Mouse (Mus musculus): ENCODE data around the gene Msh2. TPM values are rescaled to one million over a fixed set of nuclear protein-coding genes. Genes with fewer than 3 reads are reported as not detected.

The Msh2 gene
- polyA plus RNA-seq, 1 experiment from 2014 or later: 49.0 TPM

DNA sequence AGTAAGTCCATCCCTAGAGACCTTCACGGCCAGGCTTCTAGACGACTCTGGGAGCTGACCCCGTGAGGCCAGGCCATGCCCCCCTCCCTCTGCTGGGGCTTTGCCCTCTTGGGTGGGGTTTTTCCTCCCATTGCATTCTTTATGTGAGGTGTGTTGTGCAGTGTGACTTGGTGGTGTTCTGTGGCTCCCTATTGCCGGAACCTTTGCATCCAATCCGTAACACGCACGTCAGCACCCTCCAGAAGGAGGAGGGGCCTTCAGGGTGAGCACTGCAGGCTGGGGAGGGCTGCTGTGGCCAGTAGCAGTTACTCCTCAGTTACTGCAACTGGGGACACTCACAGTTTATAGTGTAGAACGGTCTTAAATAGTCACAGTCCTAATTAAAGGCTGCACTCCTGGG, 28.0 kb downstream of the Msh2 start:
- H3K4me1 ChIP-seq (replicated peaks): peaks cover 4% of the 10 kb centered on the region; the same call in 1 of the 2 replicates
- no peak overlapping the region for H3K4me3 ChIP-seq
- H3K4me2 ChIP-seq: no peak overlapping the region
- no peak for ATAC-seq (ENCODE audit: insufficient number of reproducible peaks, low FRiP score)
- no peaks in the 10 kb centered on the region for H3K9me3 ChIP-seq (replicated peaks)
- H3K36me3 ChIP-seq: peaks cover 66% of the 10 kb centered on the region
- WGBS: 77% methylated on average over 8 of the region's 8 CpGs
- H3K9ac ChIP-seq: no peak overlapping the region
- no peak overlapping the region for H3K27ac ChIP-seq (ENCODE audit: poor library complexity, severe bottlenecking)
- no peaks in the 10 kb centered on the region for H3K27me3 ChIP-seq (replicated peaks)

DNA sequence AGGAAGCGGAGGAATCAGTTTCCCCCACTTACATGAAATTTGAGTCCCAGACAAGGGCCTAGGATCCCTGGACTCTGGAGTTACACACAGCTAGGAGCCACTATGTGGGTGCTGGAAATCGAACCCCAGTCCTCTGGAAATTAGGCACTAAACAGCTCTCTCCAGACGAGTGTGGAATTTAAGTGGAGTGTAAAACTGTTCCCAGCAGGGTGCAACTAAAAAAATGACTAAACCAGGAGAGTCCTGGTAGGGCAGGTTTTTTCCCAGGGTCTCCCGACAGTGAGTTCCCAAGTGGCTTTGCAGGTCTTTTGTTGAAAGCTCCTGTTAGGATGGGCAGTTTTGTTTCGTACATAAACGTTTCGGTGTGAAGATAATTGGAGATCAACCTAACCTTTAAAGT, 52.6 kb downstream of the Msh2 start:
- Histone ChIP-seq H3K27me3 (replicated peaks) (no peaks in the 10 kb centered on the region), H3K27ac (ENCODE audit: poor library complexity, severe bottlenecking) (no peak overlapping the region), H3K9me3 (replicated peaks) (peaks cover 4% of the 10 kb centered on the region; the same call in 1 of the 2 replicates), H3K36me3 (peaks cover 59% of the 10 kb centered on the region), H3K4me1 (replicated peaks) (no peaks in the 10 kb centered on the region), H3K4me2 (no peak overlapping the region), H3K9ac (no peak overlapping the region), H3K4me3 (no peak overlapping the region)
- WGBS: 88% methylated on average over 7 of the region's 7 CpGs
- no peak for ATAC-seq (ENCODE audit: insufficient number of reproducible peaks, low FRiP score)

DNA sequence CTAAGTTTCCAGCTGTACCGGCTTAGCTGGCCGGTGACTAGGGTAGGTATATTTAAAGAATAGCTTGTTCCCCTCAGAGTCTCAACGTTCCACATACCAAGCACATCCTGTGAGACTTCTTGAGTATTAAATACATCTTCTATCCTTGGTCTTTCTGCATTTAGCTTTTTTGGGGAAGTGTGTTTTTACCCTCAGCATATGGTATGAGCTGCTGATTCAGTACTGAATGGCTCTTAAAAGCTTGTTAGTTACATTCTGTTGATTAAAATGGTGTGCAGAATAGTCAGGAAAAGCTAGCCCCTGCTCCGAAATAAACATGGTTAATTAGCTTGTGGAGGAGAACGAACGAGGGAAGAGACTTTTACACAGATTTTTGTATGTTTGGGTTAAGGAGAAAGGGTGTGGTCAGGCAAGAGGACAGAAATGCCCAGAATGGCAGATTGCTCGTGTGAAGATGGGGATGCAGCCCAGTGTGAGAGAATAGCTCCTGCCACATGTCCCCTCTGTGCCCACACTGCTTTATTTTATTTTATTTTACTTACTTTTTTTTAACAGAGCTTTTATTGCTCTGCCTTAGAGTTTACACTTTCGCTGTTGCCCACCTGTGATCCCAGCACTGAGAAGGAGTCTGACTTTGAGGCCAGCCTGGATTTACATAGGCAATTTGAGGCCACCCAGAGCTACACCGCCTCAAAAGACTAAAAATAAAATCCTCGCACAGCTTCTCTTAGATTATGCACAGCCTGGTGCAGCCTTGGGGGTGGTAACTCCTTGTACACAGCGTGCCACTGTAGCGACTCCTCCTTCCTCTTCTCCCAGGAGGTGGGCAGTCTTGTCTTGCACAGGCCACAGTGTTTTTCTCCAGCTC, 54.6 kb downstream of the Msh2 start:
- Histone ChIP-seq H3K4me3 (no peak overlapping the region), H3K9ac (no peak overlapping the region), H3K27ac (ENCODE audit: poor library complexity, severe bottlenecking) (no peak overlapping the region), H3K4me2 (no peak overlapping the region), H3K36me3 (peaks cover 41% of the 10 kb centered on the region), H3K4me1 (replicated peaks) (no peaks in the 10 kb centered on the region), H3K9me3 (replicated peaks) (peaks cover 4% of the 10 kb centered on the region; the same call in 1 of the 2 replicates), H3K27me3 (replicated peaks) (no peaks in the 10 kb centered on the region)
- 91% methylated on average over 12 of the region's 12 CpGs for WGBS
- ATAC-seq (ENCODE audit: insufficient number of reproducible peaks, low FRiP score): no peak

DNA sequence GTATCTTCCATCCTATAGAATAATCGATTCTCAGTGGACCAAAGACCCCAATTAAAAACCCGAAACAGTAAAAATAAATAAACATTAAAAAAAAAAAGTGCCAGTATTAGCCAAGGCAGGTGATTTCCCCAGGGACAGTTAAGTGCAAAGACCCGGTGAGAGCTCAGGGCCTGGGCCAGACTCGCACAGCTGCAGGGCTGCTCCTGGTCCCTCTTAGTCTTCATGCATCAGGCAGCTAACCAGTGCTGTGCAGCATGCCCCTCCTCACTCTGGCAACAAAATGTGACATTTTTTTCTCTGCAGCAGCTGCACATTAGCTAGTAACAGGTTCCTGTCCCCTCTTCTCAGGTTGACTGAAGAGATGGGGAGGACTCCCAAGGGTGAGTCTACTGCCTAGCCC, 59.8 kb downstream of the Msh2 start:
- no peak for ATAC-seq (ENCODE audit: insufficient number of reproducible peaks, low FRiP score)
- H3K27ac ChIP-seq (ENCODE audit: poor library complexity, severe bottlenecking): no peak overlapping the region
- WGBS: 84% methylated on average over 4 of the region's 4 CpGs

DNA sequence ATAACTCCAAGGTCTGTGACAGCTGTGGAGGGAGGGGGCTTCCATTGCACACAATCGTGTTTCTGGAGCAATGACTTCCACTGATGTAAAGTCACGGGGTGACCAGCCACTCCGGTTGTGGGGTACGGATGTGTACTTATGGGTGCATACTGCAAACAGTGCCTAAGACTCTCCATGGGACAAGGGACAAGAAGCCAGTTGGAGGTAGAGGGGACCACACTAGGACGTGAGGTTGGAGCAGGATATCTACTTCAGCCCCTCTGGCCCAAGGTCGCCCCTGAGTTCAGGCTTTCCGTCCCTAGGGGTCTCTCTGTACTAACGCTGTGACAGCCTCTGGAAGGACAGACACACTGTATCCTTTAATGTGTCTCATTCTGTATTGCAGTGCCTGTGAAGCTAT, 62.3 kb downstream of the Msh2 start:
- H3K4me3 ChIP-seq: no peak overlapping the region
- no peaks in the 10 kb centered on the region for H3K27me3 ChIP-seq (replicated peaks)
- 84% methylated on average over 8 of the region's 8 CpGs for WGBS
- no peak overlapping the region for H3K27ac ChIP-seq (ENCODE audit: poor library complexity, severe bottlenecking)
- no peak for ATAC-seq (ENCODE audit: insufficient number of reproducible peaks, low FRiP score)
- H3K4me2 ChIP-seq: no peak overlapping the region
- H3K9ac ChIP-seq: no peak overlapping the region
- H3K9me3 ChIP-seq (replicated peaks): no peaks in the 10 kb centered on the region; the same call in 1 of the 2 replicates
- H3K36me3 ChIP-seq: no peaks in the 10 kb centered on the region
- no peaks in the 10 kb centered on the region for H3K4me1 ChIP-seq (replicated peaks)

More for the DNA sequence above, 59.8 kb downstream of the Msh2 start:
- Histone ChIP-seq H3K4me2 (no peak overlapping the region), H3K9ac (no peak overlapping the region), H3K4me3 (no peak overlapping the region), H3K27me3 (replicated peaks) (no peaks in the 10 kb centered on the region), H3K4me1 (replicated peaks) (no peaks in the 10 kb centered on the region), H3K9me3 (replicated peaks) (peaks cover 4% of the 10 kb centered on the region; the same call in 1 of the 2 replicates), H3K36me3 (peaks cover 3% of the 10 kb centered on the region; the same call in 1 of the 2 replicates)

DNA sequence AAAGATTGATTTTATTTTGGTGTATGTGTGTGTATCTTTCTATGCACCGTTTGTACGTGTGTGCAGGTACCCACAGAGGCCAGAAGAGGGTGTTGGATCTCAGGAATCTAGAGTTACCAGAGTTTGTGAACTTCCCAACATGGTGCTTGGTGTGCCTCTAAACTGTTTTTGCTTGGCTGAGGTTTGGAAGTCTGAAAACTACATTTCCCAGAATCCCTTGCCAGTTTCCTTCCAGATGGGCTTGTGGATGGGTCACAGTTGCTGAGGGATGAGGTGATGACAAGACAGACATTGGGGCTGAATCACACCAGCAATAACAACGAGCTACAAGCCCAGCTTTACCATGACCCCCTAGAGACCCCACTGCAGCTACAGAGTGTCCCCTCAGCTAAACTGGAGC, 65.0 kb downstream of the Msh2 start:
- Histone ChIP-seq H3K9ac (no peak overlapping the region), H3K9me3 (replicated peaks) (no peaks in the 10 kb centered on the region), H3K36me3 (no peaks in the 10 kb centered on the region), H3K27me3 (replicated peaks) (peaks cover 4% of the 10 kb centered on the region; the same call in 1 of the 2 replicates), H3K4me1 (replicated peaks) (no peaks in the 10 kb centered on the region), H3K27ac (ENCODE audit: poor library complexity, severe bottlenecking) (no peak overlapping the region), H3K4me3 (no peak overlapping the region), H3K4me2 (no peak overlapping the region)
- 70% methylated on average over 3 of the region's 3 CpGs for WGBS
- no peak for ATAC-seq (ENCODE audit: insufficient number of reproducible peaks, low FRiP score)

DNA sequence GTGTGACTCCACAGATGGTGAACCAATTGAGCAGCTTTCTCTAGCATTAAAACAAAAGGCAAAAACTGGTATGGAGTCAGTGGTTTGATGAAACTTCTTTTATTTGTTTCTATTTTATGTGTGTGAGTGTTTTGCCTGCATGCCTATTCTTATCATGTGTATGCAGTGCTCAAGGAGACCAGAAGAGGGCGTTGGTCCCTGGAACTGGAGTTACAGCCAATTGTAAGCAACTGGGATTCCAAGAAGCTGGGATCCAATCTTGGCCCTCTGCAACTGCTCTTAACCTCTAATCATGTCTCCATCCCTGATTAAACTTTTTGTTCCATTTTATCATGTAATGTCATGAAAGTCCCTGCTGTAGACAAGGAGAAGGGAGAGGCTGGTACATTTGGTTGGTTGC, 67.7 kb downstream of the Msh2 start:
- H3K4me1 ChIP-seq (replicated peaks): no peaks in the 10 kb centered on the region
- no peak overlapping the region for H3K27ac ChIP-seq (ENCODE audit: poor library complexity, severe bottlenecking)
- no peak overlapping the region for H3K9ac ChIP-seq
- no peak overlapping the region for H3K4me2 ChIP-seq
- no peak overlapping the region for H3K4me3 ChIP-seq
- no peaks in the 10 kb centered on the region for H3K36me3 ChIP-seq
- H3K9me3 ChIP-seq (replicated peaks): no peaks in the 10 kb centered on the region
- peaks cover 30% of the 10 kb centered on the region for H3K27me3 ChIP-seq (replicated peaks)
- WGBS: 26% methylated on average over 1 of the region's 1 CpGs
- ATAC-seq (ENCODE audit: insufficient number of reproducible peaks, low FRiP score): no peak

DNA sequence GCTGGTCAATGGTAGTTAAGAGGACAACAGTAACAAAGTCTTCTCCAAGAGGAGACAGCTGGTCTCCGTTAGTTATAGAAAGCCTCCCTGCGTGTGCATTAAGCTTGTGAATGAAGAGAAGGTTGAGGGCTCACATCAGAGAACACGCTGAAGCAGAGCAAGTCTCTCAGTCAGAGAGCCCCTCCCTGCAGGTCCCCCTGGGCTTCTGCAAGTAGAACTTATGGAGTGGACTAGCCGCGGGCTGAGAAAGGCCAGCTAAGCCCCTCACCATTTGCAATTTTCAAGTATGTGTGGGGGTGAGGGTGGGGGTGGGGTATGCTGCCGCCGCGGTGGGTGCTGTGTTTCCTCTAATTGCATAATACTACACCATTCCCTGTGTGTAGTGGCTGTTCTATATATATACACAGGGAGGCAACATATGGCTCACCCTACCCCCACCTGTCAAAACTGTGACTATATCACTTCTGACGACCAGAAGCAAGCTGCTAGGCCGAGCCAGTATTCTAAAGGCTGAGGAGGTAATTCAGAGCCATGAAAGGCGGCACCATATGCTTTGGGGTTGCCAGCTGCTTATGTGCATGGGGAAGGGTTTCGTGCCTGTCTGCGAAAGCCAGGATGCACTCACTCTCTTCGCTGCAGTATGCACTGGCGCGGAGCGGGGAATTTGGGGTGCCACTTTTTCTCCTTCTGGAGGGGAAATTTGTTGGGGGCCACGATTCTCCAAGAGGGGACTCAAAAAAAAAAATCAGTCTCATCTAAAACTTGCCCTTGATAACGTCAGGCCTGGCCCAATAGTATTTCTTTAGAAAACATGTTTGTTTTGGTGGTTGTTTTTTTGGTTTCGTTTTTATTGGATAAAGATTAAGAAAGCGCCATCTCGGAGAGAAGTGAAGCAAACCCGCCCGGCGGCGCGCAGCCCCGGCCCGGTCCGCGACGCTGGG, 73.1 kb downstream of the Msh2 start:
- 0 out of 2 replicates have a peak, but pooled peaks have one; percentile 31 for ATAC-seq (ENCODE audit: insufficient number of reproducible peaks, low FRiP score)
- Histone ChIP-seq H3K27ac (ENCODE audit: poor library complexity, severe bottlenecking) (no peak overlapping the region), H3K4me1 (replicated peaks) (peaks cover 13% of the 10 kb centered on the region), H3K36me3 (no peaks in the 10 kb centered on the region), H3K4me2 (peak overlapping the region; percentile 99), H3K27me3 (replicated peaks) (peaks cover 66% of the 10 kb centered on the region), H3K9me3 (replicated peaks) (peaks cover 7% of the 10 kb centered on the region), H3K4me3 (peak overlapping the region; percentile 69), H3K9ac (peak overlapping the region; percentile 49)
- 11% methylated on average over 32 of the region's 32 CpGs for WGBS

DNA sequence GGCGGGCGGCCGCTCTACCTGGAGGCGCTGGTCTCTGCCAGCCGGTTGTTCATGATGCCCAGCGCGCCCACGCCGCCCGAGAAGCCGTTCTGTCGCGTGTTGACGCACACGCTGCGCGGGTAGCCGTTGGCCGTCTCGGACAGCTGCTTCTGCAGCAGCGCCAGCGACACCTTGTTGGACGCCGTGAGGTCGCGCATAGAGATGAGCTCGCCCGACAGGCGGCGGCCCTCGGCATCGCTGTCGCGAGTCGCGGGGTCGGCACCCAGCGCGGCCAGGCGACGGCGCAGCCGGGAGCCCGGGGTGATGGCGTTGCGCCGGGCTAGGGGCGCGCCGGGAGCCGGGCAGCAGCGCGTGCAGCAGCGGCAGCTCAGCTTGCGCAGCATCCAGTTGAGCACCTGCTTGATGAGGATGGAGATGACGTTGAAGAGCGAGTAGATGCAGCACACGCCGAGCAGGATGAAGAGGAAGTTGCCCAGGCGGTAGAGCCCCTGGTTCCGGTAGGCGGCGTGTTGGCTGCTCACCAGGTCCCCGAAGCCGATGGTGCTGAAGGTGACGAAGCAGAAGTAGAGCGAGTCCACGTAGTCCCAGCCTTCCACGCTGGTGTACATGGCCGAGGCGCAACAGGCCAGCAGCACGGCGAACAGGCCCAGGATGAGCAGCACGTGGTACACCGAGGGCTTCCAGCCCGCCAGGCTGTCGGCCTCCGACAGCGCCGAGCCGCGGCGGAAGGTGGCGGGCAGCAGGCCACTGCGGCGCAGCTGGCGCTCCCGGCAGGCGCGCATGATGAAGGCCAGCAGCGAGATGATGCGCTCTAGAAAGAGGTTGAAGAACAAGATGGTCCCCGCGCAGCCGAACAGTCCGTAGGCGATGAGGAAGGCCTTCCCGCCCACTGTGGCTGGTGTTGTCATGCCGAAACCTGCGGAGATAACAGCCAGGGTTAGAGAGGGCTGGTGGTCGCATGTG, 74.1 kb downstream of the Msh2 start:
- H3K36me3 ChIP-seq: no peaks in the 10 kb centered on the region
- peaks cover 61% of the 10 kb centered on the region for H3K27me3 ChIP-seq (replicated peaks)
- peaks cover 7% of the 10 kb centered on the region for H3K9me3 ChIP-seq (replicated peaks)
- ATAC-seq (ENCODE audit: insufficient number of reproducible peaks, low FRiP score): peak; percentile 61; the same call in 1 of the 2 replicates
- H3K4me2 ChIP-seq: peak overlapping the region; percentile 99
- peak overlapping the region; percentile 69 for H3K4me3 ChIP-seq
- H3K9ac ChIP-seq: peak overlapping the region; percentile 49
- 3% methylated on average over 101 of the region's 101 CpGs for WGBS
- H3K27ac ChIP-seq (ENCODE audit: poor library complexity, severe bottlenecking): no peak overlapping the region
- H3K4me1 ChIP-seq (replicated peaks): peaks cover 13% of the 10 kb centered on the region

DNA sequence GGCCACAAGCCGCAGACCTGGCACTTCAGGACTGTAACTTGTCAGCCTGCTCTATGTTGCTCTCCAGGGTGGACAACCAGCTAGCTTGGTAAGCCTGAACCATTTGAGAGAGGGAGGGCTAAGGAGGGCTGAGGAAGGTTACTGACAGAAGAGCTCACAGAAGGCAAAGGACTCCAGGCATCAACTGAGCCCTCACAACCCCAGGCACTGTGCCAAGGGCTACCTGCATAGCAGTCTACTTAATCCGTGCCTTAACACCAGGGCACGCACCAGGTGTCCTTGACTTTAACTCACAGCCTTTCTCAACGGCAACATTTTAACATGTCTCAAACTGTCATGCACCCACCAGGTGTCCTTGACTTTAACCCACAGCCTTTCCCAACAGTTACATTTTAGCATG, 88.2 kb downstream of the Msh2 start:
- WGBS: 75% methylated on average over 4 of the region's 4 CpGs

More for the DNA sequence above, 88.2 kb downstream of the Msh2 start:
- Histone ChIP-seq H3K9me3 (replicated peaks) (no peaks in the 10 kb centered on the region), H3K27me3 (replicated peaks) (no peaks in the 10 kb centered on the region; the same call in 1 of the 2 replicates), H3K27ac (ENCODE audit: poor library complexity, severe bottlenecking) (no peak overlapping the region), H3K9ac (no peak overlapping the region), H3K4me2 (no peak overlapping the region), H3K4me1 (replicated peaks) (no peaks in the 10 kb centered on the region), H3K36me3 (no peaks in the 10 kb centered on the region), H3K4me3 (no peak overlapping the region)
- no peak for ATAC-seq (ENCODE audit: insufficient number of reproducible peaks, low FRiP score)
